Mouse (Mus musculus) right cerebral cortex, adult 18-20 months (tissue): ENCODE measurements around the gene Lrrc4.
A peak's percentile ranks its signal among the peaks of the same experiment; 100 is the strongest.

Experiments
- DNase-seq: peaks from one replicate; pipeline ENCODE4 v3.0.0; 2022; ENCODE audit warnings: mixed read lengths

Lrrc4 gene

DNA sequence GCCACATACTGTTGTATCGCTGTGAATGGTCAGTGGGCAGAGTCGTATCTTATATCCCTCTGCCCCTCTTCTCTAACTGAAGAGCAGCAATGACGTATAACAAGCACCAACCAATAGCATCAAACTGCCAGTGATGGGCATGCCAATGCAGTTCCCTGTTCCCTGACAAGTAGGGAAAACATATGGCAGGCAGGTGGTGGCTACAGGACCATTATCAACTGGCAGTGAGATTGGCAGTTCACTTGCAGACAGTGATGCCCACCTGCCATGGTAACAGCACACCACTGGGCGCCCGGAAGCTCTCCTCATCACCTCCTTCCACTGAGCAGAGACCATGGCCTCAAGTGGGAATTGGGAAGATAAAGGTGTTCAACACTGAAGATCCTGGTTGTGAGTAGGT lies 175.0 kb downstream of the Lrrc4 start:
- no peak for DNase-seq

DNA sequence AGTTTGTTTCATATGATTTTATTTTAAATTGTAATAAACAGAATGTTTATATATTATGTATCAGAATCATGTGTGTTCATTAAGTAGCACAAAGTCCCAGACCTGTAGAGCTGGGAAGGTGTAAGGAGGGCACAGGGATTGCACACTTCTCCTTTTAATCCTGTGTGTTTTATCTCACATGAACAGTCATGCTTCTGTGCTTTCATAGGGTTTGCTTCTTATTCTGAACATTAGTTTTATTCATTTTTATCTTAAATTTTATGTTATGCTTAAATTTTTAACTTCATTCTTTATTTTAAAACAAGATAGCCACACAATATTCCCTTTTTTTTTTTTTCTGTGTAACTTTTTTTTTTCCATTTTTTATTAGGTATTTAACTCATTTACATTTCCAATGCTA lies 186.3 kb downstream of the Lrrc4 start:
- no peak for DNase-seq

DNA sequence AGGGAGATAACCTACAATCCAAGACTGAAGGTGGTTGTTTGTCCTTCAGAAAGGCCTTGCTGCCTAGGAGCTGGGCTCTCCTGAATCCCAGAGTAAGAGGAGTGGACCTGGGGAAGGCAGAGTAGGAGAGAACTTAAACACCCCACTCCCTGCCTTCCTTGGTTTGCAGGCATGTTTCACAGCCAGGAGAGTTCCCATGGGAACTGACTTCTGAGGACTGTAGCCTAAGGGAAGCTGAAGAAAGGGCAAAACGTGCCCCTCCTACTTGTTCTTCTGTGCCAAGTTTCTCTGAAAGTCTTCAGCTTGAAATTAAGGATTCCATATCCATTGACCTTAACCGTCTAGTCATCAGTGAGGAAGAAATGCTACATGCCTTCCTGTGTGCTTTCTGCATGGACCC lies 188.6 kb downstream of the Lrrc4 start:
- DNase-seq: no peak

DNA sequence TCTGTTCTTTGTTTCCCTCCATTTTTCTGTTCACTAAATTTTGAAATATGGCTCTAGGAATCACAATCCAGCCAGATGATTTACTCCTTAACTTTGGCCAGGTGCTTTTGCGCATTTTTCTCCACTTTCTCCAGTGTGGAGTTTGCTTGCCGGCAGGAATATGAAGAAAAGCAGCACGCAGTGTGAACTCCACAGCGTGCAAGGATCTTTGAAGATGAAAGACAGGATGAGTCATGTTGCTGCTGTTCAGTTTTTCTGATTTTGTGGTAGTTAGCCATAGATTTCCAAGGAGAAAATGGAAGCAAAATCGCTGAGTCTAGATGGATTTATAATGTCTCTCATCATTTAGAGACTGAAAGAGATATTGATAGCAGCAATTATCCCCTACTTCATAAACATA lies 191.5 kb downstream of the Lrrc4 start:
- DNase-seq: no peak

DNA sequence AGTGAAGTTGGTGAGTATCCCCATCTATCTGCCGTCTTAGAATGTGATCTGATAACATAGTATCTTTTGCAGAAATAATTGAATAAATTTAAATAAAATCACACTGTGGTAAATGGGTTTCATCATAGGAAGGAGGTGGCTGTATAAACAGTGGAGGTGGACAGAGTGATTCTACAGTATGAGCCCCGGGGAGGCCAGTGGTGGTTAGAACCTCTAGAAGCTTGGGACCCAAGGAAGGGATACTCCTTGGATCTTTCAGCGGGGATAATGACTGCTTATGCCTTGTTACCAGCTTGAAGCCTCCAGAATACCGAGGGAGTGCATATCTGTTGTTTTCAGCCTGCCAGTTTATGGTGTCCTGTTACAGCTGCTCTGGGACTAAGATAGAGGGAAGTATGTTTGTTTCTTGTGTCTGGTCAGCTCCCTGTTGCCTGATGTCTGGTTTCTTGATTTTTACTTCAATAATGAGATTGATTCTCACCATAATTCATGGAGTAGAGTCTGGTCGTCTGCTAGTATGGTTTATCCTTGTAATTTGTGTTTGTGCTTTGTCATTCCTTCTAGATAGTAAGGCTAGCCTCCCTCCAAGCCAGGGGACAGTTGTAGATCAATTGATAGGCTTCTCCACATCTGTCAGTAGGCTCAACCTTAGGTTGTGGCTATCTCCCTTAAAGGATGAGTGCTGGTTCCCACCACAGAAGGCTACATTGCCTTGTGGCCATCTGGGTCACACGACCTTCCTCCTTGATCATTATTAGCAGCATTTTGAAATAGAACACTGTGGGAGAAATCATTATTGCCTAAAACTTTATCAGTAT lies 195.8 kb downstream of the Lrrc4 start:
- DNase-seq: no peak

DNA sequence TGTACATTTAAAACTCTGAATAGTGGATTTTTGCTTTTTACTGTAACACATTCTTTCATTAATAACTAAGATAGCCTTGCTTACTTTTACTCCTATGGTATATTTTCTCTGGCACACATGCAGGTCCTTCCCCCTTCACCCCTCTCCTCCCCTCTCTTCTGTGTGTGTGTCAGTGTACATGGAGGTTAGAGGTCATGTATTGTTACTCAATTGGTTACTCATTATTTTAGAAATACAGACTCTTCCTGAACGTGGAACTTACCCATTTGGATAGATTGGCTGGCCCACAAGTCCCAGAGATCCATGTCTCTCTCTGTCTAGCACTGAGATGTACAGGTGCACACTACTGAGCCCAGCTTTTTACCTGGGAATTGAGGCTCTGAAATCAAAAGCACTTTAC lies 196.5 kb downstream of the Lrrc4 start:
- DNase-seq: no peak

DNA sequence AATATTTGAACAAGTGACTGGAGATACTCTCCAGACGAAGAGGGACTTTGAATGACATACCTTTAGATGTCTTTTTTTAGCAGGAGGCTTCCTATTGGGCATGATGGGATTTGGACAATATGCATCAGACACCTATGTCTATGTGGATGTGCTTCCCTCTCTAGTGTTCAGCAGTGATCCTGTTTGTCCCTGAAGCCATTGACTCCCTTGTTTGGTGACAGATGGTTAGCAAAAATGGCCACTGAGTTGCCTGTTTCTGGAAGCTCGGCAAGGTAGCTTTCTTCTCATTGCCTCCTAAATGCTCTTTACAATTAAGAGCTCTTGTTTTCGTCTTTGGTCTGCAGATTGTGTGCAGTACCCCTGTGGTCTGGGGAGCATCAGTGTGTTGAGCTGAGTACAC lies 197.9 kb downstream of the Lrrc4 start:
- DNase-seq: no peak

DNA sequence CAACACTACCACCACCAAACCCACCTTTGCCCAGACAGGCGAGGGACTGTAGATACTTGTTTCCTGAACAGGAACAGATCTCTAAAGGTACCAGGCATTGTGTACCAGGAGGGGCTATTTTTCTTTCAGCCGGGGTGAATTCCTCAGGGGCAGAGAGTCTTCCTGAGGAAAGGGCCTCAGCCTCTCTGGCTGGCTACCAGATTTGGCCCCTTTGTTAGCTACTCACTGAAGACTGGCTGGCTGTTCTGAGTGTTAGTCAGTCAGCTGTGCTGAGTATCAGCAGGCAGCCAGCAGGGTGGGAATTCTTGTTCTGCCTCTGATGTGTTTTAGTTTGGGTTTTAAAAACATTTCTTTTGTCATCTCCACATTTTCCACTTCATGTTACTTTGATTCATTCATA lies 198.4 kb downstream of the Lrrc4 start:
- no peak for DNase-seq

DNA sequence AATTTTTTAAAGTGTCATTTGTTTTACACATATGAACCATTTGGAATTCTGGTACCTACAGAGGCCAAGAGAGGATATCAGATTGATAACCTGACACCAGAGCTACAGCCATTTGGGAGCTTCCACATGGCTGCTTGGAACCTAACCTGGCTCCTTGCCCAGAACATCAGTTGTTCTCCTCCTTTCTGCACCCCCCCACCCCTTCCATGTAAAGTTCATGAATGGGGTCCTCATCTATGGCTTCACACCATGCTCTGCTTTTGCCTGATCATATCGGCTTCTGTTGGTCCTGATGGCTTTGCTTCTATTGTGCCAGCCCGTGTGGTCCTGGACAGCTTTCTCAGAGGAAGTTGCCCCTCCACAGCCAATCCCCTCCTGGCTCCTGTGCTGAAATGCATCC lies 200.6 kb downstream of the Lrrc4 start:
- DNase-seq: no peak

DNA sequence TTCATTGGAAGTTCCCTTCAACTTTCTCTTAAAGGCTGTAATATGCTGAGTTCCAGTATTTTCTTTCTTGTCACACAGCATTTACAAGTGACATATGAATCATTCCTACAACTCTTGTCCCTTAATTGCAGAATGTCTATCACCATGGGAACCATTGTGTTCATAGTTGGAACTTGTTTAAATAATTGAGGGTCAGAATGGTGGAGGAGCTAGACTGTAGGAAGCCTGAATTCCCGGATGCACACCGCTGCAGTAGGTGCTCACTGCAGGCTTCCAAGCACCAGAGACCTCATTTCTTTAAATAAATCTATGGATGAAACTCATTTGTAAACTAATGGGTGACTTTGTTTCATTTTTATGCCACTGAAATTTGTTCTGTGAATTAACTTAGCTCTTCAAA lies 201.7 kb downstream of the Lrrc4 start:
- DNase-seq: no peak

DNA sequence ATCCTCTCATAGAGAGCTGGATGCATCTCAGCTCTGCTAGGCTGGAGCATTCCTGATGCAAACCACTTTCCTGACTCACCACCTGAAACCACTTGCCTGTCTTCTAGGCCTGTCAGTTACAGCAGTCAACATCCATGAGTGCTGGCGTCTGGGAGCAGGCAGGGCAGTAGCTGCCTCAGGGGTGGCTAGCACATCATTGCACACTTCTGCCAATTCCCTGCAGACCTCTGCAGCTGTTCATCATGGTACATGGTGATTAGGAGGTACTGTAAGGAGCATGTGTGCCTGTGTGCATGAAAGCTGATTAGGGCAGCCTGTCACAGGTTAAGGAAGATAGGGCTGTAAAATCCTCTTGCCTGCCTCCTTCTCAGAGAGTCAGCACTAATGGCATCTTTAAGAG lies 203.1 kb downstream of the Lrrc4 start:
- no peak for DNase-seq

DNA sequence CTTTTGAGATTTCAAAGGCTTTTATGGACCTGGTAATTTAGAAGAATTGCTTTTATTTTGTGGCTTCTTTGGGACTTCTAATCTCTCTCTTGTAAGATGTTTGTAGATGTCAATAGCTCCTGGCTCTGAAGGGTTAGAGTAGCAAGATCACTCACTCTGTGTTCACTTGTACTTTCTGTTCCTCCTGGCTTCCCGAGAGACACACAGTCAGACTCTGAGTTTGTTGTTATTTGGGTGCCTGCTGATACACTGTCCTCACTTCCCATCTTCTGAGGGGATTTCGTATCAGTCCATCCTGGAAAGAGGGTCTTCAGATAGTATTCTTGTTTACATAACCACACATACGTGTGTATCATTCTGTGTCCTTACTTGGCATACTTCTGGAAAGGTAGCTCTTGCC lies 208.6 kb downstream of the Lrrc4 start:
- DNase-seq: no peak

DNA sequence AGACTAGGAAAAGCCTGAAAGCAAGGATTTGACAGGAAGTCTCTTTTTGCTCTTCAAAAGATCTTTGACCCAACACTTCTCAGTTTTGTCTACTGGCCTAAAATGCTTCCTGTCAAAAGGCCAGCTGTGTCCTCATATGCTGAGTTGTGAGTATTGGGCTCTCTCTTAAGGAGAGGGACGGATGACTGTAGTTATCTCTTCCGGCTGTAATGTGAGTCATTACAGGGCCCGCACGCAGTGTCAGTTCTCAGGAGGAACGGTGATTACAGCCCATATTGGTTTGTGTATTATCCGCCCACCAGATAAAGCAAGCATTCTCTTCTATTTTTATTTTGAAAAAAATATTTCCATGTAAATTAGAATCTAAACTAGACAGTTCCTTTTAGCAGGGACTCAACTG lies 209.0 kb downstream of the Lrrc4 start:
- DNase-seq: no peak

DNA sequence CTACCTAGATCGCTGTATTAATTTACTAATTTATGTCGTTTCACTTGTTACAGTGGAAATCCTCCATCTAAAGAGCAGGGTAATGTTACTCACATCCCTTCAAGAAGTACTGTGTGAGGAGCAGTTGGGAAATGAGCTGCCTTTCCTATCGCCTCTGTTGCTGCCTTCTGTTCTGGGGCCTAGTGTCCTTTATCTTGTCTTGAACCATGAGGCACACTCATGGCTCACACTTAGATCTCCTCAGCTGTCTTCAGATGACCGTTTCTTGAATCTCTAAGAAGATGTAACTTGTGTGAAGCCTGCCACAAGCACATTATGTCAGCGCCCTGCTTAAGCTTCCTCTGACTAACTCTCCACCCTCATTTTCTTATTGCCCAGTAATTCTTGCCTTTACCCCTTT lies 209.6 kb downstream of the Lrrc4 start:
- no peak for DNase-seq

DNA sequence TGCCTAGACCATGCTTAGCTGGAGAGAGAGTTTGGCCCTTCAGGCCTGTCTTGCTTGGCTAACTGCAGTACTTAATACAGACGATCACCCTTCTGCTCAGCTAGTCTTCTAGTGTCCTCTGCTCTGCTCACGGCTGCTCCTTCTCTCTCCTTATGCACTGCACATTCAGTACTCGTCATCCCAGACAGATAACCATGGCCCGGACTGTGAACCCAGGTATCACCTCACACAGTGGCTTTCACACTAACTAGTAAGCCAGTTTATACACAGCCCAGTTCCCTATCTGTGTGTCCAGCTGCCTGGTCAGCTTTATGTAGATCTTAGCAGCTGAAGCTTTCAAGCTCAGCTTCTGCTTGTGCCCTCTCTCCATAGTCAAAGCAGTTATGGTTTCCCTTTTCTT lies 210.1 kb downstream of the Lrrc4 start:
- DNase-seq: no peak

DNA sequence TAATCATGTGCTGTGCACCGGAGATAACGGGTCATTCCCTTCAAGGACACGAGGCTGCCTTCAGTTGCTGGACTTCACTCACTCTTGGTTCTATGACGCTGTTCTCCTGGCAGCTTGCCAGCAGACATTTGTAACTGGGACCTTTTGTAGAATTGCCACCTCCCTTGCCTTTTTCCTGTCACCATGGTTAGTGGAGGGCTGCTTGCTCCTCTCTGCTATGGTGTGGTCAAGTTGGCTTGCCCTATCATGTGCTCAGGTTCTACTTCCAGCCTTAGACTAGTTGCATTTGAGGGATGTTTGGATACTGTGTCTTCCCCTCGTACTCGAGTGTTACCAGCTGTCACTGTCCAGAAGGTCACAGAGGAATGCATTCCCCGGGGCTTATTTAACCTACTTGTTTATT lies 212.8 kb downstream of the Lrrc4 start:
- DNase-seq: peak; percentile 57

DNA sequence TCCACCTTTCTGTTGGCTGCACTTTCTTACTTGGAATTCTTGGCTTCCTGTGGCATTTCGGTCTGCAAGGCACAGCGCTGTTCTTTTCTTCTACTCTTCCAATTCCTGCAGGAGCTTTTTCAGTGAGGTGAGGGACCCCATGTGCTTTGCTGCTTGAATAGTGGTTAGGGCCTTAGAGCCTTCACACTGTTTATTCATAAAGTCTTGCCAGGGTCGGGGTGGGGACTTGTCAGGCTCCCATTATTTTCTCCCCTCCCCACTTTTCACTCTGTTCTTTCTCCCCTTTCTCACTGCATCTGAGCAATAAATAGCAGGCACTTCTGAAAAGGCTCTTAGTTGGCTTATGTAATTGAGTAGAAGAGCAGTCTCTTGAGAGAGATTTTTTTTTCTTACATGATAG lies 213.2 kb downstream of the Lrrc4 start:
- no peak for DNase-seq

DNA sequence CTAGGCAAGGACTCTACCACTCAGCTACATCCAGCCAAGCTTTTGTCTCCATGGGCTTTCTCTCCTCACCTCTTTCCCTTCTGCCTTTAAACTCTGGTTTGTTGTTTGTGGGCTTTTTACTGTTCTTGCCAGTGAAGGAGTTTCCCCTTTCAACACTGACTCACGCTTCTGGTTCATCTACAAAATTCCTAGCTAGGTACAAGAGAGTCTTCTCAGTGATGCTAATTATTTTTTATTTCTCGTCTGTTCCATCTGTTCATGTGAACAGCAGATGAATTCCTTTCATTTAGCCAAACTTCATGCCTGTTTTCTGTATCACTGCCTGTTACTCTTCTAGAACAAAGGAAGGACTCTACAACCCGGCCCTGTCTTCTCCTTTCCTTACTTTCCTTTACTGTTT lies 215.6 kb downstream of the Lrrc4 start:
- DNase-seq: peak; percentile 30

DNA sequence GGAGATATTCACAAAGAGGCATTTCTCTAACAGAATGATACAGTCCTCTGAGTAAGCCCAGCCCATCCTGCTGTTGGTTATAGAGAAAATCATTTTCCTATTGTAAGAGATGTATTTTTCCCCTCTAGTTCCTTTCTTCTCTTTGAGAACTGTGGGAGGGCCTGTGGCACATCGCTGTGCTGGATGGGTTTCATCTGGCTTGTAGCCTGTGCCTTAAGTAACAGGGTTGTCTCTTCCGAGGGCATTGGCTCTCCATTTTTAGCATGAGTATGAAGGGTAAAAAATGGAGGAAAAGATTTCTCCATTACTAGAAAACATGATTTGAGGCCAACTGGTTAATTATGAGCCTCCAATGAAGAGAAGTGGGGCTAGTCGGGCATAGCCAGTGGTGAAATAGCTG lies 216.1 kb downstream of the Lrrc4 start:
- DNase-seq: peak; percentile 65

DNA sequence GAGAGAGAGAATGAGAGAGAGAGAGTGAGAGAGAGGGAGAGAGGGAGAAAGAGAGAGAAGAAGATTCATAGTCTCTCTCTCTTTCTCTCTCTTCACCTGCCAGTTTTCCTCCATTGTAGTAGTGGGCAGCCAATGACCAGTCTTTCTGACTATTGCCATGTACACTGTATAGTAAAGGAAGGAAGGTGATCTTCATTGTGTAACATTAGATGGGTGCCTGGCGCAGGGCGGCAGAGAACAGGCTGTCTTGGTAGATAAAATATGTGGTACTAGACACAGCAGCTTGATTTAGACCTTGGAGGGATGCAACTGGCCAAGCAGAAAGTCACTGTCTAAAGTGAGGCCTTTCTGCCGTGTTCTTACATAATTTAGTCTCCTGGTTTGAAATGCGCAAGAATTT lies 216.7 kb downstream of the Lrrc4 start:
- DNase-seq: no peak

DNA sequence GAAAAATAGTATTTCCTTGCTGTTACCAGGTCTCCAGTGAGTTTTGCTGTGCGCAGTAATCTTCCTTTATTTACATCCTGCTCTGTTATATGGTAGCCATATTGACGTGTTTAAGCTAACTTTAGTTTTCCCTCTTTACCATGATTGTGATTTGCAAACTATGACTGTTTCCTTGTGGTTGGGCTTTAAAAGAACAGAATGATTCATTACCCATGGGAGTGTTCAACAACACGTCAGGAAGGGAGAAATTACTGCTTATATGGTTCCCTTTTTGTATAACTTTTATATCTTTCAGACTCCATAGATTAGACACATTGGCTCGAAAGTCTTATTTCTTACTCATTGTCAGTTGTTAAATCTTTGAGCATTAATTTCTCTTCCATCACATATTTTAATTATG lies 218.1 kb downstream of the Lrrc4 start:
- DNase-seq: no peak
